Mouse (Mus musculus): ENCODE data around the gene Tmem189. TPM values are rescaled to one million over a fixed set of nuclear protein-coding genes. Genes with fewer than 3 reads are reported as not detected.

Gene Tmem189
- polyA plus RNA-seq, 1 experiment from 2014 or later, result 39.3 TPM

- Histone ChIP-seq H3K4me2 (no peak overlapping the region), H3K36me3 (no peaks in the 10 kb centered on the region), H3K4me3 (replicated peaks) (no peak overlapping the region), H3K9ac (replicated peaks) (no peak overlapping the region), H3K27me3 (no peaks in the 10 kb centered on the region), H3K4me1 (replicated peaks) (peaks cover 73% of the 10 kb centered on the region), H3K27ac (peak overlapping the region; percentile 96; the same call in 1 of the 2 replicates), H3K9me3 (no peaks in the 10 kb centered on the region)
- no peak for ATAC-seq (ENCODE audit: insufficient number of reproducible peaks, insufficient read depth, low FRiP score, low TSS enrichment, low read depth)
- 37% methylated on average over 5 of the region's 5 CpGs for WGBS
Measured at GRCm38 (mm10) chr2:167599195-167599594, 90.4 kb downstream of the Tmem189 start.

GRCm38 (mm10) chr2:167597492-167598186 is 92.0 kb downstream of the Tmem189 start:
- H3K4me3 ChIP-seq (replicated peaks), result peak overlapping the region; percentile 31
- peak; percentile 82 for ATAC-seq (ENCODE audit: insufficient number of reproducible peaks, insufficient read depth, low FRiP score, low TSS enrichment, low read depth)
- peaks cover 79% of the 10 kb centered on the region for H3K4me1 ChIP-seq (replicated peaks)
- peak overlapping the region; percentile 96 for H3K27ac ChIP-seq
- H3K36me3 ChIP-seq, result no peaks in the 10 kb centered on the region
- H3K27me3 ChIP-seq, result no peaks in the 10 kb centered on the region
- peak overlapping the region; percentile 55 for H3K4me2 ChIP-seq
- H3K9me3 ChIP-seq, result no peaks in the 10 kb centered on the region
- H3K9ac ChIP-seq (replicated peaks), result peak overlapping the region; percentile 54
- 13% methylated on average over 40 of the region's 40 CpGs for WGBS

GRCm38 (mm10) chr2:167596726-167597491 is 92.7 kb downstream of the Tmem189 start:
- H3K4me1 ChIP-seq (replicated peaks), result peaks cover 79% of the 10 kb centered on the region
- WGBS, result 10% methylated on average over 27 of the region's 27 CpGs
- peak; percentile 45 for ATAC-seq (ENCODE audit: insufficient number of reproducible peaks, insufficient read depth, low FRiP score, low TSS enrichment, low read depth)
- no peaks in the 10 kb centered on the region for H3K27me3 ChIP-seq
- peak overlapping the region; percentile 31 for H3K4me3 ChIP-seq (replicated peaks)
- H3K9ac ChIP-seq (replicated peaks), result peak overlapping the region; percentile 54
- peak overlapping the region; percentile 55 for H3K4me2 ChIP-seq
- H3K9me3 ChIP-seq, result no peaks in the 10 kb centered on the region
- peak overlapping the region; percentile 96 for H3K27ac ChIP-seq
- no peaks in the 10 kb centered on the region for H3K36me3 ChIP-seq

- no peak for ATAC-seq (ENCODE audit: insufficient number of reproducible peaks, insufficient read depth, low FRiP score, low TSS enrichment, low read depth)
- WGBS, result 1% methylated on average over 4 of the region's 4 CpGs
- Histone ChIP-seq H3K9me3 (no peaks in the 10 kb centered on the region), H3K9ac (replicated peaks) (no peak overlapping the region), H3K4me2 (peak overlapping the region; percentile 55), H3K4me3 (replicated peaks) (no peak overlapping the region), H3K27ac (peak overlapping the region; percentile 96), H3K36me3 (no peaks in the 10 kb centered on the region), H3K4me1 (replicated peaks) (peaks cover 79% of the 10 kb centered on the region), H3K27me3 (no peaks in the 10 kb centered on the region)
Measured at GRCm38 (mm10) chr2:167596262-167596661, 93.4 kb downstream of the Tmem189 start.

GRCm38 (mm10) chr2:167595761-167596171 is 93.9 kb downstream of the Tmem189 start:
- peak; percentile 35; the same call in 1 of the 2 replicates for ATAC-seq (ENCODE audit: insufficient number of reproducible peaks, insufficient read depth, low FRiP score, low TSS enrichment, low read depth)
- no peaks in the 10 kb centered on the region for H3K9me3 ChIP-seq
- peaks cover 74% of the 10 kb centered on the region for H3K4me1 ChIP-seq (replicated peaks)
- H3K4me2 ChIP-seq, result peak overlapping the region; percentile 55
- H3K36me3 ChIP-seq, result no peaks in the 10 kb centered on the region
- H3K27ac ChIP-seq, result peak overlapping the region; percentile 96
- H3K9ac ChIP-seq (replicated peaks), result no peak overlapping the region; the same call in 1 of the 2 replicates
- no peaks in the 10 kb centered on the region for H3K27me3 ChIP-seq
- H3K4me3 ChIP-seq (replicated peaks), result no peak overlapping the region
- 6% methylated on average over 14 of the region's 14 CpGs for WGBS

GRCm38 (mm10) chr2:167594444-167594934 is 95.1 kb downstream of the Tmem189 start:
- H3K9ac ChIP-seq (replicated peaks), result no peak overlapping the region

GRCm38 (mm10) chr2:167593551-167594250 is 95.9 kb downstream of the Tmem189 start:
- H3K9ac ChIP-seq (replicated peaks), result no peak overlapping the region
- no peaks in the 10 kb centered on the region for H3K36me3 ChIP-seq

More at GRCm38 (mm10) chr2:167594444-167594934, 95.1 kb downstream of the Tmem189 start:
- no peaks in the 10 kb centered on the region for H3K9me3 ChIP-seq
- 18% methylated on average over 10 of the region's 10 CpGs for WGBS
- no peak for ATAC-seq (ENCODE audit: insufficient number of reproducible peaks, insufficient read depth, low FRiP score, low TSS enrichment, low read depth)
- H3K4me3 ChIP-seq (replicated peaks), result no peak overlapping the region
- peak overlapping the region; percentile 16; the same call in 1 of the 2 replicates for H3K4me2 ChIP-seq
- H3K27me3 ChIP-seq, result no peaks in the 10 kb centered on the region
- peaks cover 66% of the 10 kb centered on the region for H3K4me1 ChIP-seq (replicated peaks)
- no peaks in the 10 kb centered on the region for H3K36me3 ChIP-seq
- peak overlapping the region; percentile 96 for H3K27ac ChIP-seq

More at GRCm38 (mm10) chr2:167593551-167594250, 95.9 kb downstream of the Tmem189 start:
- ATAC-seq (ENCODE audit: insufficient number of reproducible peaks, insufficient read depth, low FRiP score, low TSS enrichment, low read depth), result no peak
- Histone ChIP-seq H3K27me3 (no peaks in the 10 kb centered on the region), H3K4me1 (replicated peaks) (peaks cover 66% of the 10 kb centered on the region), H3K27ac (peak overlapping the region; percentile 96), H3K4me2 (no peak overlapping the region), H3K4me3 (replicated peaks) (no peak overlapping the region), H3K9me3 (no peaks in the 10 kb centered on the region)
- 70% methylated on average over 4 of the region's 4 CpGs for WGBS

Small RNA genes lying within 50 kb of the gene (microRNA-seq; reads per million reads assigned to microRNA genes)
- gene Gm22355, result not detected

Other genes starting within 250 kb of the Tmem189 start
- 99.2 and 101 TPM in 2 replicates for gene Rnf114, start 197.2 kb downstream of the Tmem189 start, polyA plus RNA-seq (2016; fragmentation: Nextera tagmentation; extraction: Ambion mirVana)
- 14.9 and 15.1 TPM in 2 replicates for gene Spata2, start 196.9 kb downstream of the Tmem189 start, polyA plus RNA-seq (2016; fragmentation: Nextera tagmentation; extraction: Ambion mirVana)
- 69.0 and 82.0 TPM in 2 replicates for gene Snai1, start 151.6 kb downstream of the Tmem189 start, polyA plus RNA-seq (2016; fragmentation: Nextera tagmentation; extraction: Ambion mirVana)
- gene Ube2v1, start 57.7 kb downstream of the Tmem189 start, polyA plus RNA-seq (2016; fragmentation: Nextera tagmentation; extraction: Ambion mirVana), result 264 and 267 TPM in 2 replicates
- gene Gm20431, start 28.3 kb downstream of the Tmem189 start, polyA plus RNA-seq (2016; fragmentation: Nextera tagmentation; extraction: Ambion mirVana), result 7.5 and 11.9 TPM in 2 replicates
- 3.7 and 4.0 TPM in 2 replicates for gene Cebpb, start 907 bp downstream of the Tmem189 start, polyA plus RNA-seq (2016; fragmentation: Nextera tagmentation; extraction: Ambion mirVana)
- 51.7 and 60.1 TPM in 2 replicates for gene Ptpn1, start 242.2 kb upstream of the Tmem189 start, polyA plus RNA-seq (2016; fragmentation: Nextera tagmentation; extraction: Ambion mirVana)